9 mouse cellular contexts compared by ENCODE assay signal in the genomic region with DNA sequence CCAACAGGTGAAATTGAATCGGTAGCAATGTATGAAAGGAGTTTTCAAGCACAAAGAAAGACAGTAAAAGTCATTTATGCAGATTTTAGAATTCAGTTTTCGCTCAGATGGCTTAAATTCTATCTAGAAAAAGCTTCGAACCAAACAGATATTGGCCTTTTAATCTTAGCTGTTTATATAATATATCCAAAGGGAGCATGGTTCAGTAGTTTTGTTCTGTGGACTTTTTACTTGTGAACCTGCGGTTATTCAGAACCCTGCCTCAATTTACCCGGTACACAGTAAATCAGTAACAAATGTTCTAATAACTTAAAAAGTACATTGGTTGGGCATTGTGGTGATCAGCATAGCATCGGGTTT. TPM values are rescaled to one million over a fixed set of nuclear protein-coding genes. Genes with fewer than 3 reads are reported as not detected.
DNase-seq lines count a peak whose midpoint lies in the region; ATAC-seq and TF ChIP-seq lines count a peak whose summit lies in the region.
"Had no signal": no experiment of that assay in that cellular context is flagged by ENCODE, and none has a peak within 500 bp of the region (broad histone marks: within the 10 kb centered on the region; RNA-seq: fewer than 3 reads in every experiment).

No protein-coding gene starts in this region.

- no peaks in the 10 kb centered on the region for H3K36me3 ChIP-seq in embryonic facial prominence, embryonic 15.5 days
- H3K36me3 ChIP-seq in intestine, postnatal 0 days (ENCODE audit: control insufficient read depth, insufficient read depth), result no peaks in the 10 kb centered on the region
- no peaks in the 10 kb centered on the region for H3K36me3 ChIP-seq in neural tube, embryonic 12.5 days

- TF ChIP-seq CTCF in layer of hippocampus, adult 2 months (conservative IDR thresholded peaks at IDR 0.05), result no peak
- TF ChIP-seq CTCF in intestine, postnatal 0 days (IDR thresholded peaks at IDR 0.05; ENCODE audit: low read depth), result no peak

- peaks cover 8% of the 10 kb centered on the region for H3K4me1 ChIP-seq in embryonic facial prominence, embryonic 15.5 days
- no peaks in the 10 kb centered on the region for H3K4me1 ChIP-seq in intestine, postnatal 0 days (replicated peaks; ENCODE audit: control insufficient read depth, insufficient read depth, low read length)
- peaks cover 8% of the 10 kb centered on the region for H3K4me1 ChIP-seq in neural tube, embryonic 12.5 days

- H3K4me2 ChIP-seq in embryonic facial prominence, embryonic 15.5 days (replicated peaks), result peak overlapping the region; percentile 79
- peak overlapping the region; percentile 82 for H3K4me2 ChIP-seq in intestine, postnatal 0 days (replicated peaks; ENCODE audit: low read depth)
- peak overlapping the region; percentile 83 for H3K4me2 ChIP-seq in neural tube, embryonic 12.5 days (replicated peaks)

- H3K27me3 ChIP-seq in embryonic facial prominence, embryonic 15.5 days, result no peaks in the 10 kb centered on the region
- no peaks in the 10 kb centered on the region for H3K27me3 ChIP-seq in intestine, postnatal 0 days (replicated peaks; ENCODE audit: control insufficient read depth, insufficient read depth, low read length)
- no peaks in the 10 kb centered on the region for H3K27me3 ChIP-seq in neural tube, embryonic 12.5 days (replicated peaks)

- no peak overlapping the region for H3K9ac ChIP-seq in embryonic facial prominence, embryonic 15.5 days
- H3K9ac ChIP-seq in intestine, postnatal 0 days (ENCODE audit: low read depth, low read length), result 0 out of 2 replicates have a peak overlapping the region, but pooled peaks have one; percentile 11
- H3K9ac ChIP-seq in neural tube, embryonic 12.5 days, result peak overlapping the region; percentile 62; the same call in 1 of the 2 replicates

- no peak for ATAC-seq in embryonic facial prominence, embryonic 15.5 days (ENCODE audit: insufficient number of reproducible peaks, low FRiP score, low TSS enrichment, low read depth)
- ATAC-seq in intestine, postnatal 0 days, result no peak
- ATAC-seq in neural tube, embryonic 12.5 days (ENCODE audit: low FRiP score, low read depth), result no peak

- no peaks in the 10 kb centered on the region for H3K9me3 ChIP-seq in embryonic facial prominence, embryonic 15.5 days (replicated peaks)
- no peaks in the 10 kb centered on the region for H3K9me3 ChIP-seq in intestine, postnatal 0 days (ENCODE audit: control insufficient read depth)
- H3K9me3 ChIP-seq in neural tube, embryonic 12.5 days, result no peaks in the 10 kb centered on the region

- no peak overlapping the region for H3K27ac ChIP-seq in layer of hippocampus, adult 2 months
- no peak overlapping the region for H3K27ac ChIP-seq in embryonic facial prominence, embryonic 15.5 days (replicated peaks)
- H3K27ac ChIP-seq in intestine, postnatal 0 days (ENCODE audit: low read depth, low read length), result no peak overlapping the region
- H3K27ac ChIP-seq in neural tube, embryonic 12.5 days, result no peak overlapping the region

- WGBS in embryonic facial prominence, embryonic 15.5 days, result 39% methylated on average over 6 of the region's 6 CpGs
- 30% methylated on average over 6 of the region's 6 CpGs for WGBS in intestine, postnatal 0 days
- WGBS in neural tube, embryonic 12.5 days, result 64% methylated on average over 6 of the region's 6 CpGs

- peak overlapping the region; percentile 59 for H3K4me3 ChIP-seq in layer of hippocampus, adult 2 months
- peak overlapping the region; percentile 47 for H3K4me3 ChIP-seq in embryonic facial prominence, embryonic 15.5 days (replicated peaks)
- H3K4me3 ChIP-seq in intestine, postnatal 0 days (ENCODE audit: low read depth, low read length), result peak overlapping the region; percentile 63
- H3K4me3 ChIP-seq in neural tube, embryonic 12.5 days, result no peak overlapping the region

- no peak for DNase-seq in layer of hippocampus, adult 2 months (ENCODE audit: low spot score in 2 of 2)
- DNase-seq in layer of hippocampus, adult 9-11 months, result no peak
- no peak for DNase-seq in cerebellum, postnatal 10 days
- DNase-seq in spleen, postnatal 36 days (ENCODE audit: low spot score in 2 of 2), result no peak
- DNase-seq in adrenal gland, adult 18-20 months (ENCODE audit: low spot score in 2 of 2), result no peak

RNA-seq across cellular contexts. Expression of gene Gm21985, which starts 18.9 kb away (rescaled TPM):
- total RNA-seq in layer of hippocampus, adult 2 months (2021), result under 1 TPM in 1 of 2 experiments, not detected in 1; 0.22 TPM
- polyA plus RNA-seq in embryonic facial prominence, embryonic 15.5 days (2015; fragmentation: Nextera tagmentation; extraction: Ambion mirVana), result not detected in 2 replicates
- polyA plus RNA-seq in intestine, postnatal 0 days (2015; fragmentation: Nextera tagmentation; extraction: Ambion mirVana), result not detected in 2 replicates
- polyA plus RNA-seq in neural tube, embryonic 12.5 days (2016; fragmentation: Nextera tagmentation; extraction: Ambion mirVana), result not detected in 2 replicates
- total RNA-seq in adrenal gland, adult 18-20 months (2021), result under 1 TPM in 1 of 2 experiments, not detected in 1; 0.38 TPM
- total RNA-seq: common myeloid progenitor, adult 5-6 weeks had no signal

RNA-seq across cellular contexts. Expression of gene Slc12a6, which starts 19.4 kb away (rescaled TPM):
- 100 to 1,000 TPM; 107 to 112 TPM for total RNA-seq in layer of hippocampus, adult 2 months (2021)
- polyA plus RNA-seq in embryonic facial prominence, embryonic 15.5 days (2015; fragmentation: Nextera tagmentation; extraction: Ambion mirVana), result 11.1 and 11.8 TPM in 2 replicates
- polyA plus RNA-seq in intestine, postnatal 0 days (2015; fragmentation: Nextera tagmentation; extraction: Ambion mirVana), result 6.9 and 8.0 TPM in 2 replicates
- polyA plus RNA-seq in neural tube, embryonic 12.5 days (2016; fragmentation: Nextera tagmentation; extraction: Ambion mirVana), result 15.7 and 19.4 TPM in 2 replicates
- 10 to 100 TPM; 26.9 to 32.5 TPM for total RNA-seq in adrenal gland, adult 18-20 months (2021)

RNA-seq across cellular contexts. Expression of gene Nop10, which starts 23.3 kb away (rescaled TPM):
- total RNA-seq in layer of hippocampus, adult 2 months (2021), result 10 to 100 TPM; 51.6 to 52.0 TPM
- 201 and 206 TPM in 2 replicates for polyA plus RNA-seq in embryonic facial prominence, embryonic 15.5 days (2015; fragmentation: Nextera tagmentation; extraction: Ambion mirVana)
- 114 and 120 TPM in 2 replicates for polyA plus RNA-seq in intestine, postnatal 0 days (2015; fragmentation: Nextera tagmentation; extraction: Ambion mirVana)
- polyA plus RNA-seq in neural tube, embryonic 12.5 days (2016; fragmentation: Nextera tagmentation; extraction: Ambion mirVana), result 140 and 154 TPM in 2 replicates
- 100 to 1,000 TPM; 109 to 149 TPM for total RNA-seq in adrenal gland, adult 18-20 months (2021)

RNA-seq across cellular contexts. Expression of gene Nutm1, which starts 25.9 kb away (rescaled TPM):
- total RNA-seq in layer of hippocampus, adult 2 months (2021), result not detected
- not detected in 2 replicates for polyA plus RNA-seq in embryonic facial prominence, embryonic 15.5 days (2015; fragmentation: Nextera tagmentation; extraction: Ambion mirVana)
- polyA plus RNA-seq in intestine, postnatal 0 days (2015; fragmentation: Nextera tagmentation; extraction: Ambion mirVana), result 0.03 TPM in 1 of 2 replicates, not detected in the other
- polyA plus RNA-seq in neural tube, embryonic 12.5 days (2016; fragmentation: Nextera tagmentation; extraction: Ambion mirVana), result not detected in 2 replicates
- not detected for total RNA-seq in adrenal gland, adult 18-20 months (2021)
- total RNA-seq: common myeloid progenitor, adult 5-6 weeks had no signal

RNA-seq across cellular contexts. Expression of gene Lpcat4, which starts 45.7 kb away (rescaled TPM):
- 10 to 100 TPM; 87.5 to 89.8 TPM for total RNA-seq in layer of hippocampus, adult 2 months (2021)
- 24.5 and 35.9 TPM in 2 replicates for polyA plus RNA-seq in embryonic facial prominence, embryonic 15.5 days (2015; fragmentation: Nextera tagmentation; extraction: Ambion mirVana)
- 8.4 TPM in 2 replicates for polyA plus RNA-seq in intestine, postnatal 0 days (2015; fragmentation: Nextera tagmentation; extraction: Ambion mirVana)
- polyA plus RNA-seq in neural tube, embryonic 12.5 days (2016; fragmentation: Nextera tagmentation; extraction: Ambion mirVana), result 15.9 and 16.8 TPM in 2 replicates
- 1 to 10 TPM; 5.2 to 5.9 TPM for total RNA-seq in adrenal gland, adult 18-20 months (2021)
